Mouse (Mus musculus): Measurements from ENCODE around the gene Fam81a. TPM values are rescaled to one million over a fixed set of nuclear protein-coding genes. Genes with fewer than 3 reads are reported as not detected.

Fam81a gene
- polyA plus RNA-seq, 1 experiment from 2014 or later = 4.8 TPM

DNA sequence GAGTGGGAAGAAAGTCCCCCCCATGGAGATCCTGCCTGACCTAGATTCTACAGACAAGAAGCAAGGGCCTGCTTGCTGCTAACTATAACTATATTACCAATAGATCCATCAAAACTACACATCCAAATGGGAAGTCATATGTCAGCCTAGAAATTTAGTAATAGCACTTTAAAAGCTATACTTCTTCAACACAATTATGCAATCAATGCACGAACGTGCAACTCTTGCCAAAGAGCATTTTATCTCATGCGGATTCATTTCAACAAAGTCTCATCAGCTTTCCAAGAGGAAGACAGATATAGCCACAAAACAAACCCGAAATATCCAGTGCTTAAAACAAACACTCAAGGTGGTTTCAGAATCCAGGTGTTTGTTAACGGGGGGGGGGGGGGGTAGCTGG lies 36.8 kb downstream of the Fam81a start:
- Histone ChIP-seq H3K4me2 (replicated peaks; ENCODE audit: low read depth, low read length) (no peak overlapping the region), H3K4me3 (ENCODE audit: low read depth, low read length) (no peak overlapping the region), H3K9me3 (ENCODE audit: low read length) (no peaks in the 10 kb centered on the region), H3K36me3 (ENCODE audit: insufficient read depth, low read length) (no peaks in the 10 kb centered on the region), H3K9ac (replicated peaks; ENCODE audit: low read depth) (no peak overlapping the region), H3K4me1 (ENCODE audit: insufficient read depth, low read depth, low read length) (no peaks in the 10 kb centered on the region), H3K27ac (ENCODE audit: low read length) (no peak overlapping the region), H3K27me3 (replicated peaks; ENCODE audit: insufficient read depth, low read length) (no peaks in the 10 kb centered on the region)
- WGBS = 34% methylated on average over 5 of the region's 5 CpGs
- DNase-seq (ENCODE audit: low spot score) (peak; percentile 33), ATAC-seq (no peak)
- no peak for TF ChIP-seq EP300 (IDR thresholded peaks at IDR 0.05)
- no peak for TF ChIP-seq CTCF (IDR thresholded peaks at IDR 0.05)

DNA sequence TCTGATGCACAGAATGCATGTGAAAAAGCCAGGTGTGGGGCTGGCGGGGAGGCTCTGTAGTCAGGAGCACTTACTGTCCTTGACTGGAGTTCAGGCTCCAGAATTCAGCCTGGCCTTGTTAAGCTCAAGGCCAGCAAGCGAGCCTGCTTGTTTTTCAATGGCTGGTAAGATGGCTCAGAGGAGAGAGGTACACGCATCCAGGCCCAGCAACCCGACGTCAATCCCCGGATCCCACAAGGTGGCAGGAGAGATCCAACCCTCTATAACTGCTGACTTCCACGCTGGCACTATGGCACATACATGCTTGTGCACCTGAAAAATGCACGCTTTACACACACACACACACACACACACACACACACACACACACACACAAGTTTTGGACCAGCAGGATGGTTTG lies 39.3 kb downstream of the Fam81a start:
- no peak overlapping the region for H3K9ac ChIP-seq (replicated peaks; ENCODE audit: low read depth)
- peak; percentile 34; the same call in 1 of the 2 replicates for TF ChIP-seq CTCF (IDR thresholded peaks at IDR 0.05)
- no peak for TF ChIP-seq EP300 (IDR thresholded peaks at IDR 0.05)
- H3K4me2 ChIP-seq (replicated peaks; ENCODE audit: low read depth, low read length) = no peak overlapping the region
- no peak for DNase-seq (ENCODE audit: low spot score)
- no peak overlapping the region for H3K27ac ChIP-seq (ENCODE audit: low read length)
- no peaks in the 10 kb centered on the region for H3K4me1 ChIP-seq (ENCODE audit: insufficient read depth, low read depth, low read length)
- WGBS = 58% methylated on average over 8 of the region's 8 CpGs
- H3K36me3 ChIP-seq (ENCODE audit: insufficient read depth, low read length) = no peaks in the 10 kb centered on the region
- no peaks in the 10 kb centered on the region for H3K9me3 ChIP-seq (ENCODE audit: low read length)
- no peak for ATAC-seq
- H3K27me3 ChIP-seq (replicated peaks; ENCODE audit: insufficient read depth, low read length) = no peaks in the 10 kb centered on the region
- H3K4me3 ChIP-seq (ENCODE audit: low read depth, low read length) = no peak overlapping the region

DNA sequence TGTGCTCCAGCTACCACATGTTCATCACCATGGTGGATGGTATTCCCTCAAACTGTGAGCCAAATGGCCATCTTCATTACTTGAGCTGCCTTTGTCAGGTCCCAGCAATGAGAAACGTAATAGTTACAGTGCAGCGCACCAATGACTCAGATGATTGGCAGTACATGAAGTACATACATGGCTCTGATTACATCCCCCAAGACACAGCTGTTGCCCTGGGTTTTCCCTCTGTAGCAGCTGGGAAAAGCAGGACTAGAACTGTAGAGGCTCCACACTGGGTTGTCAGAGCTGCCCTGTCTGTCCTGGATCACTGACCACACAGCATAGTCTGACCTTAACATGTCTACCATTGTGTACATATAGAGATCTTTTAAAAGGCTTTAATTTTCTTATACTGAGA lies 44.8 kb downstream of the Fam81a start:
- no peaks in the 10 kb centered on the region for H3K9me3 ChIP-seq (ENCODE audit: low read length)
- DNase-seq (ENCODE audit: low spot score) (no peak), ATAC-seq (no peak)
- no peak overlapping the region for H3K4me2 ChIP-seq (replicated peaks; ENCODE audit: low read depth, low read length)
- no peak for TF ChIP-seq EP300 (IDR thresholded peaks at IDR 0.05)
- no peak for TF ChIP-seq CTCF (IDR thresholded peaks at IDR 0.05)
- H3K36me3 ChIP-seq (ENCODE audit: insufficient read depth, low read length) = no peaks in the 10 kb centered on the region
- H3K9ac ChIP-seq (replicated peaks; ENCODE audit: low read depth) = no peak overlapping the region
- no peaks in the 10 kb centered on the region for H3K4me1 ChIP-seq (ENCODE audit: insufficient read depth, low read depth, low read length)
- 90% methylated on average over 2 of the region's 2 CpGs for WGBS
- H3K4me3 ChIP-seq (ENCODE audit: low read depth, low read length) = no peak overlapping the region
- no peaks in the 10 kb centered on the region for H3K27me3 ChIP-seq (replicated peaks; ENCODE audit: insufficient read depth, low read length)
- H3K27ac ChIP-seq (ENCODE audit: low read length) = no peak overlapping the region

DNA sequence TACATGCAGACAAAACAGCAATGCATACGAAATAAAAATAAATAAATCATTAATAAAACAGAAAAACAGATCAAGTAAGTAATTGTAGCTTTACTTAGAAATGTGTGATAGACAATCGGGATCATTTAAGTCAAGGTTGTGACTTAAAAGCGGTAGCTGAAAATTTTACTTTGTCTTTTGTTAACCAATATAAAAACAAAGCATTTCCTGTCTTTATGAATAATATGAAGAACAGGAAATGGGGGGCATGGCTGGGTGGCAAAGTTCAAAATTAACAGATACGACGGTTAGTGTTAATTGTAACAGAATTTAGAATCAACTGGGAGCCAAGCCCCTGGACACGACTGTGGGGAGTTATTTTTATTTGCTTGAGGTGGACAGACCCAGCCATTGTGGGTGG lies 47.3 kb downstream of the Fam81a start:
- ATAC-seq (no peak), DNase-seq (ENCODE audit: low spot score) (no peak)
- no peak for TF ChIP-seq EP300 (IDR thresholded peaks at IDR 0.05)
- no peak for TF ChIP-seq CTCF (IDR thresholded peaks at IDR 0.05)
- H3K27ac ChIP-seq (ENCODE audit: low read length) = no peak overlapping the region
- H3K9ac ChIP-seq (replicated peaks; ENCODE audit: low read depth) = no peak overlapping the region
- H3K4me1 ChIP-seq (ENCODE audit: insufficient read depth, low read depth, low read length) = no peaks in the 10 kb centered on the region
- no peak overlapping the region for H3K4me3 ChIP-seq (ENCODE audit: low read depth, low read length)
- no peaks in the 10 kb centered on the region for H3K36me3 ChIP-seq (ENCODE audit: insufficient read depth, low read length)
- WGBS = 63% methylated on average over 6 of the region's 6 CpGs
- H3K4me2 ChIP-seq (replicated peaks; ENCODE audit: low read depth, low read length) = no peak overlapping the region
- no peaks in the 10 kb centered on the region for H3K27me3 ChIP-seq (replicated peaks; ENCODE audit: insufficient read depth, low read length)
- H3K9me3 ChIP-seq (ENCODE audit: low read length) = no peaks in the 10 kb centered on the region

DNA sequence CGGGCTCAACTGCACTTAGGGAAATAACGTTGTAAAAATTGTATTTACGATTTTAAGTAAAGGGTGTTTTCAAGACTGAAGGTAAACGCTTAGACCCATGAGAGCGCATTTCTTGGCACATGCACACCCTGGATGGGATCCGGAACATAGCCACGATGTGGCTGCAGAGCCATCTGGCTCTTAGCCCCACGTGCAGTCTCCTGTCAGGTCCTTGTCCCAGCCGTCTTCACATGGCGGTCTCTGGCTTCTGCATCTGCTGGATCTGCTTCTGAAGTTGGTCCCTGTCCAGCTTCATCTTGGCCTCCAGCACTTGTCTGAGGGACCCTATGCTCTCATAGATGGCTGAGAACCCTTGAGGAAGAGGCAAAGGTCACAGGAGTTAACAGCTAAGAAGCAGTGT lies 51.8 kb downstream of the Fam81a start:
- WGBS = 63% methylated on average over 10 of the region's 10 CpGs
- no peak for ATAC-seq
- TF ChIP-seq EP300 (IDR thresholded peaks at IDR 0.05) = no peak

DNA sequence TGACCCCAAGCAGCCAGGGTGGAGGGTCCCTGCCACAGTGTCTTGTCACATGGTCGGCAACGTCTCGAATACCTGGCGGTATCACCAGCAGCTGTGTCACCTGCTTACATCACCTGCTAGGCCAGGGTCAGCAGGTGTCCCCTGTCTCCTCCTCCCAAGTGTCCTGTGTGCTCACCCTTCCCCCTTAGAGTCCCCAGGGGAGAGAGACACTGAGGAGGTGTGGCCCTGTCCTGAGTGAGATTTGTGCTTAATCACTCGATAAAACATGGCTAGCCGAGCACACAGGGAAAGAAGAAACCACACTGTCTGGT lies 53.6 kb downstream of the Fam81a start:
- WGBS = 29% methylated on average over 6 of the region's 6 CpGs
- no peak for DNase-seq (ENCODE audit: low spot score)
- Histone ChIP-seq H3K4me3 (ENCODE audit: low read depth, low read length) (no peak overlapping the region), H3K36me3 (ENCODE audit: insufficient read depth, low read length) (no peaks in the 10 kb centered on the region), H3K4me1 (ENCODE audit: insufficient read depth, low read depth, low read length) (no peaks in the 10 kb centered on the region), H3K27ac (ENCODE audit: low read length) (no peak overlapping the region), H3K9me3 (ENCODE audit: low read length) (no peaks in the 10 kb centered on the region), H3K4me2 (replicated peaks; ENCODE audit: low read depth, low read length) (no peak overlapping the region), H3K9ac (replicated peaks; ENCODE audit: low read depth) (no peak overlapping the region), H3K27me3 (replicated peaks; ENCODE audit: insufficient read depth, low read length) (no peaks in the 10 kb centered on the region)
- ATAC-seq = no peak
- no peak for TF ChIP-seq EP300 (IDR thresholded peaks at IDR 0.05)

More for the DNA sequence above, 51.8 kb downstream of the Fam81a start:
- no peaks in the 10 kb centered on the region for H3K4me1 ChIP-seq (ENCODE audit: insufficient read depth, low read depth, low read length)
- H3K9ac ChIP-seq (replicated peaks; ENCODE audit: low read depth) = no peak overlapping the region
- H3K27me3 ChIP-seq (replicated peaks; ENCODE audit: insufficient read depth, low read length) = no peaks in the 10 kb centered on the region
- no peak overlapping the region for H3K4me2 ChIP-seq (replicated peaks; ENCODE audit: low read depth, low read length)
- H3K27ac ChIP-seq (ENCODE audit: low read length) = no peak overlapping the region
- H3K36me3 ChIP-seq (ENCODE audit: insufficient read depth, low read length) = no peaks in the 10 kb centered on the region
- no peak overlapping the region for H3K4me3 ChIP-seq (ENCODE audit: low read depth, low read length)
- no peak for DNase-seq (ENCODE audit: low spot score)
- H3K9me3 ChIP-seq (ENCODE audit: low read length) = no peaks in the 10 kb centered on the region

DNA sequence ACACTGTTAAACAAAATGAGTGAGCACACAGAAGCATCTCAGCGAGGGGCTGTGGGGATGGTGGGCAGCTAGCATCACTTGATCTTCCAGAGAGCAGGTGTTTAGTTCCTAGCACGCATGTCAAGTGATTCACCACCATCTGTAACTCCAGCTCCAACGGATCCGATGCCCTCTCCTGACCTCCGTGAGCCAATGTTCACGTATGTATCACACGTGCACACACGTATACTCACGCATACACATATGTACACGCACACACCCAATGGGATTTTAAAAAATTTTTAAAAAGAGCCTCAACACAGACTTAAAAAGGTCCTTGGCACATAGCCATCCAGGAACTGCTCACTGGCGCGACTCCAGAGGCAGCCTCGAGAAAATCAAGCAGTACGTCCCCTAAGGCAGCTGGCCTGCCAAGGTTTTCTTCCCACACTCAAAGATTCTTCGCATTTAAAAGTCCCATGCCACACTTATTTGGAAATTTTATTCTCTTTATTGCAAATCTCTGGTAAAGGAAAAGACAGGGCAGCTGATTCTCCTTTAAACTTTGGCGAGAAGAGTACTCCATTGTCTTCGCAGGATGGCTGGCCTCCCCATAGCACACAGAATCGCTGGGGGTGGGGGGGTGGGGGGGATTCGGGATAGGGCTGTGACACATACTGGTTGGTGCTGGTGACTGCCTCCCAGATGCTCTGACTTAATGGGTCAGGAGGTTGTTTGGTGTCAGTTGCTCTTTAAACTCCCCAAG lies 54.1 kb downstream of the Fam81a start:
- no peaks in the 10 kb centered on the region for H3K27me3 ChIP-seq (replicated peaks; ENCODE audit: insufficient read depth, low read length)
- no peaks in the 10 kb centered on the region for H3K36me3 ChIP-seq (ENCODE audit: insufficient read depth, low read length)
- no peak for TF ChIP-seq CTCF (IDR thresholded peaks at IDR 0.05)
- TF ChIP-seq EP300 (IDR thresholded peaks at IDR 0.05) = no peak
- H3K9me3 ChIP-seq (ENCODE audit: low read length) = no peaks in the 10 kb centered on the region
- no peak overlapping the region for H3K9ac ChIP-seq (replicated peaks; ENCODE audit: low read depth)
- no peak overlapping the region for H3K27ac ChIP-seq (ENCODE audit: low read length)
- peak; percentile 46 for DNase-seq (ENCODE audit: low spot score)
- no peak overlapping the region for H3K4me2 ChIP-seq (replicated peaks; ENCODE audit: low read depth, low read length)
- no peaks in the 10 kb centered on the region for H3K4me1 ChIP-seq (ENCODE audit: insufficient read depth, low read depth, low read length)
- H3K4me3 ChIP-seq (ENCODE audit: low read depth, low read length) = no peak overlapping the region
- 39% methylated on average over 19 of the region's 19 CpGs for WGBS
- ATAC-seq = no peak
